Mouse (Mus musculus) kidney, adult 2 months (tissue): ENCODE results near the gene Serinc3.

Experiments used
- CTCF ChIP-seq: fragments of 200-500 bp; conservative IDR thresholded peaks from 2 replicates; pipeline ENCODE4 v1.5.1; 2011; ENCODE audit warnings: low read depth, mild to moderate bottlenecking, control low read depth, low read length, moderate library complexity, mixed read lengths; ENCODE audit not compliant: insufficient read depth, insufficient read length
- POLR2A ChIP-seq: fragments of 200-500 bp; IDR thresholded peaks from one replicate; pipeline ENCODE4 v1.6.1; 2011; ENCODE audit warnings: low read depth, low read length, control low read depth

DNA sequence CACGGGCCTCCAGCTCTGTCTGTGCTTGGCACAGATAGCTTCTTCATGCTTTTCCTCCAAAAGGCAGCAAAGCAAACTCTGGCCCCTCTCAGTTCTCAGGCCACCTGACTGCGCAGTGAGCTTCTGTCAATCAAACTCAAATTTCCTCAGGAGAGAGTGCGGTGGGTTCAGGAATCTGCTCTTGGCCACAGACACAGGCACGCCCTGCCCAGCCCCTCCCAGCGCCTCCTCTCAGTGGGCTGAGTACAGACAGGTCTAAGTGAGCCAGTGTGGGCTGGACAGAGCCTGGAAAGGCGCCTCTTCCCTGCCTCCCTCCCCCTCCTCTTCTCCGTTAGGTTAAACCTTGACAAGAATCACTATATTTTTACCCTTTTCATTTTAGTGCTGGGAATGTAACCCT, 36.9 kb downstream of the Serinc3 start:
- TF ChIP-seq CTCF (no peak), POLR2A (no peak)
